Mouse (Mus musculus) lung, adult 2 months (tissue): ENCODE results near the gene 2210011C24Rik.

Source experiments
- CTCF ChIP-seq: fragments of 200-500 bp; IDR thresholded peaks from 2 replicates; pipeline ENCODE4 v1.5.1; 2011; ENCODE audit warnings: mild to moderate bottlenecking, low read length, control low read depth; ENCODE audit not compliant: insufficient read depth
- POLR2A ChIP-seq: fragments of 200-500 bp; IDR thresholded peaks from 2 replicates; pipeline ENCODE4 v1.6.1; 2011; ENCODE audit warnings: low read depth, mild to moderate bottlenecking, control low read depth, low read length, borderline replicate concordance; ENCODE audit errors: extremely low read depth

GRCm38 (mm10) chr8:84009876-84010275, 2.1 kb downstream of the 2210011C24Rik start:
- TF ChIP-seq POLR2A (no peak), CTCF (peak; percentile 89)
